Mouse (Mus musculus) hindbrain, embryonic 10.5 days (tissue): ENCODE results near the gene Hsd3b1. TPM values are rescaled to one million over a fixed set of nuclear protein-coding genes. Genes with fewer than 3 reads are reported as not detected.
A peak's percentile ranks its signal among the peaks of the same experiment; 100 is the strongest.

Experiments used
- DNase-seq: peaks from one replicate; pipeline ENCODE4 v3.0.0-alpha.2; 2017; ENCODE audit warnings: low spot score
- H3K27ac ChIP-seq: fragments of 300-500 bp; sonication (generic); 2 replicates; pipeline ENCODE4 v1.5.1; 2016; ENCODE audit warnings: mild to moderate bottlenecking, moderate library complexity
- H3K27me3 ChIP-seq: fragments of 300-500 bp; sonication (generic); 2 replicates; pipeline ENCODE4 v1.6.1; 2016; ENCODE audit warnings: mild to moderate bottlenecking; ENCODE audit not compliant: poor library complexity, insufficient read depth, severe bottlenecking
- H3K36me3 ChIP-seq: fragments of 300-500 bp; sonication (generic); 2 replicates; pipeline ENCODE4 v1.6.1; 2016; ENCODE audit warnings: mild to moderate bottlenecking, moderate library complexity
- H3K4me1 ChIP-seq: fragments of 300-500 bp; sonication (generic); replicated peaks from 2 replicates; pipeline ENCODE4 v1.6.1; 2016; ENCODE audit warnings: mild to moderate bottlenecking
- H3K4me3 ChIP-seq: fragments of 300-500 bp; sonication (generic); 2 replicates; pipeline ENCODE4 v1.5.1; 2016; ENCODE audit warnings: mild to moderate bottlenecking, moderate library complexity
- H3K9me3 ChIP-seq: fragments of 300-500 bp; sonication (generic); 2 replicates; pipeline ENCODE4 v1.6.1; 2016; ENCODE audit warnings: mild to moderate bottlenecking, moderate library complexity
- WGBS: fragments of 180-500 bp; shearing (Covaris S2); methylation state at CpG from one replicate; pipeline ENCODE4 v1.1.7; 2016; 5-methylcytosine and 5-hydroxymethylcytosine counted together
- polyA plus RNA-seq: library from polyadenylated mRNA; unstranded; fragments of >200 nt; fragmentation: Nextera tagmentation; extraction: Ambion mirVana; gene quantifications from 2 replicates; pipeline ENCODE4 v1.2.1, GENCODE M21; 2016

The Hsd3b1 gene
- 0.19 and 0.33 TPM in 2 replicates for polyA plus RNA-seq

DNA sequence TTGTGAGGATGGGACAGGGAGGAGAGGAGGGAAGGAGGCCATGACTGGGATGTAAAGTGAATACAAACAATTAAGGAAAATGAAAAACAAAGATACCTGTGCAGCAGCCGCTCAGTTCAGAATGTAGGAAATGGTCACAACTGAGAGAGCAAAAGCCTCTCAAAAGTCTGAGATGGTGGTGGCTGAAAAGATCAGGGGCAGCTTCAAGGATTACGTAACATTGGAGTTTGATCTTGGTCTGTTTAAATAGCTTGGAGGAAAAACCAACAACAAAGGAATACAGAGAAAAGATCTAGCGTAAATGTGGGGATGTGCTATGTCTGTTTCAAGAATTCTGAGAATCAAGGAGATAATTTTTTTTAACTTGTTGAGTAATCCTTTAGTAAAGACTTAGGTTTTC, at the start of gene Hsd3b1:
Gene Hsd3b1, minus strand, starts transcription at position 219 of the 400 bp plus-strand sequence.
- no peak for DNase-seq
- 91% methylated on average over 3 of the region's 3 CpGs for WGBS
- H3K36me3 ChIP-seq = no peaks in the 10 kb centered on the region
- no peaks in the 10 kb centered on the region for H3K4me1 ChIP-seq
- no peak within 1 kb of the TSS for H3K4me3 ChIP-seq
- no peaks in the 10 kb centered on the region for H3K27me3 ChIP-seq
- no peaks in the 10 kb centered on the region for H3K9me3 ChIP-seq
- no peak within 1 kb of the TSS for H3K27ac ChIP-seq

DNA sequence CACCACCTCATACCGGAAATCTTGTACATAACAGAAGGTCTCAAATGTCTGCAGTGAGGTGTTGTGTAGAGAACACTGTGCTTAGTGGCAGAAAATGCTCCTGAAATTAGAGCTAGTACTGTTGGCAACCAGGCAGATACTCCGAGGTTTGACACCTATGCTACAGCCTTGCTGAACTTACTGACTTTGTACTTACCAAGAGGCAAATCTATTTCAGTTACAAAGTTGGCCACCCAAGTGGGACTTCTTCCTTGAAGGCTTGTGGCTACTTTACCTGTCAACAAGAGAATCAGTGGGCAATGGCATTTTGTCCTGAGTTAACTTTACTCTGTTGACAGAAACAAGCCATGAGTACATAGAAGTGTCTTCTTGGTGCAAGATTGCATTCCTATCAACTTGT, 38.0 kb upstream of the Hsd3b1 start:
- H3K36me3 ChIP-seq = no peaks in the 10 kb centered on the region
- H3K4me3 ChIP-seq = no peak overlapping the region
- H3K27ac ChIP-seq = no peak overlapping the region
- DNase-seq = no peak
- H3K4me1 ChIP-seq = no peaks in the 10 kb centered on the region
- H3K9me3 ChIP-seq = no peaks in the 10 kb centered on the region
- 86% methylated on average over 2 of the region's 2 CpGs for WGBS
- H3K27me3 ChIP-seq = no peaks in the 10 kb centered on the region

DNA sequence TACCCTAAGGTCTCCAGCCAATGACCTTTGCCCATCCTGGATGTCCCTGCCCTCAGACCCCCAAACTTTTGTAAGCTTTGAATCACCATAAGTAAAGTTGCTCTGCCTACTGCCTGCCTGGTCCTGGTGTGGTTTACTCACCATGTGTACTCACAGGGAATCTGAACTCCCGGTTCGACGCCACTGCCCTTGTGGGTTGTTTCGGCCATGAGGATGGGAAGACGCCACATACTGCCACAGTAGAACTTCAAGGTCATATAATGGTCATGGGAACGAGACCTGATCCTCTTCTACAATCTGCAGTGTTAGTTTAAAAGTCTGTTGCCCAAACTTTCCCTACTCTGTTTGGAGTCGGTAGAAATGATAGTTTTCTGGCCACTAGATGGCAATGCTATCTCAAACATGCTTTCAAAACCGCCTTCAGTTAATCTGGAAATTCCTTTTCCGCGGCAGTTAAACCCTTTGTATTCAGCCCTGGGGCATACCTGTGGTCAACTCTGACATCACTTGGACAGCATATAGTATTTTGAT, 35.5 kb upstream of the Hsd3b1 start:
- H3K9me3 ChIP-seq = no peaks in the 10 kb centered on the region
- 42% methylated on average over 10 of the region's 10 CpGs for WGBS
- no peak overlapping the region for H3K27ac ChIP-seq
- peak; percentile 9 for DNase-seq
- no peaks in the 10 kb centered on the region for H3K36me3 ChIP-seq
- H3K4me3 ChIP-seq = no peak overlapping the region
- no peaks in the 10 kb centered on the region for H3K27me3 ChIP-seq
- no peaks in the 10 kb centered on the region for H3K4me1 ChIP-seq

DNA sequence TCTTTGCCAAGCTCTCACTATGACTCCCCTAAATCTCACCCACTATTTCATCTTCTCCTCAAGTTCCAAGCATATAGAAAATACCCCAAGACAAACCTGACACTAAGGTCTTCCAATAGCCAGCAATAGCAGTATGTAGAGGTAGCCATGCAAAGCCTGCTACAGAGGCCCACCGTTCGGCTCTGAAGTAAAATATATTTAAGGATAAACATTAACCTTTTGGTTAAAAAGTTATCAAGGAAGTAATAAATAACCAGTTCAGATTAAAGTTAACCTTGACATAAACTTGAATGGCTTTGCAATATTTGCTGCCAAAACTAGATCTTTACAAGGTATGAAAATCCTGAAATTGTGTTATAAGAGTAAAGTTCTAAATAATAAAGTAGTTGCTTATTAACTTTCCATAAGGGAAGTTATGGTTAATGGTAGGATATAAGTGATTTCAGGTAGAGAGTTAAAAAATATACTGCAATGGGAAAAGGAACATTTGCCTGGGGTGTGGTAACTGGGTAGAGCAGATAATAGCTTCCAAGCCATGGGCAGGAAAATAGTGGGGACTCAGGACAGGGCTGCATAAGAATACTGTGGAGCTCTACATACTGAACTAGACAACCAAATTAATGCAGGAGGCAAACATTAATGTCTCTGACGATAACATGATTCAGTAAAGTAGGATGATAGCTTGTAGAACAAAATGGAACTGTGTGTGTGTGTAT, 33.6 kb upstream of the Hsd3b1 start, which contains the start of gene Hao2:
Gene Hao2, minus strand, starts transcription at position 183 of the 716 bp plus-strand sequence.
- Histone ChIP-seq H3K4me3 (no peak within 1 kb of the TSS), H3K9me3 (no peaks in the 10 kb centered on the region), H3K27ac (no peak within 1 kb of the TSS), H3K4me1 (no peaks in the 10 kb centered on the region), H3K36me3 (no peaks in the 10 kb centered on the region), H3K27me3 (no peaks in the 10 kb centered on the region)
- no peak for DNase-seq
- 90% methylated on average over 3 of the region's 3 CpGs for WGBS

DNA sequence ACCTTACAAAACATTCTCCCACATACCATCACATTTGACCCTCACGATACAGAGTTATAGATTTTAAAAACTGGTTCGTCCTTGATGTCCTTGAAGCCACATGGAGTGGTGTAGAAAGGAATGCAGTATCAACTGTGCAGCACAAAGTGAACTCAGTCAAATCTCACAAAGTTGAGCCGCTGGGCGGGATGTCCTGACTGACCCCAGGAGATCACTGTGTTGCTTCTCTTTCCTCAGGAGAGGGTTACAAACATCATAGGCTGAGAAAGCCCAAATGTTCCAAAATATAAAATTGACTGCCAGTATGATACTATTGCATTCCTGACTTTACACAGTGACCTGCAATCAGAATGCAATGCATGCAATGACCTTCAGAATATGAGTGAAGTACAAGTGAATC, 30.8 kb upstream of the Hsd3b1 start:
- no peak for DNase-seq
- H3K27ac ChIP-seq = no peak overlapping the region
- no peaks in the 10 kb centered on the region for H3K4me1 ChIP-seq
- H3K9me3 ChIP-seq = no peaks in the 10 kb centered on the region
- no peaks in the 10 kb centered on the region for H3K27me3 ChIP-seq
- 89% methylated on average over 4 of the region's 4 CpGs for WGBS
- H3K4me3 ChIP-seq = no peak overlapping the region
- H3K36me3 ChIP-seq = no peaks in the 10 kb centered on the region

DNA sequence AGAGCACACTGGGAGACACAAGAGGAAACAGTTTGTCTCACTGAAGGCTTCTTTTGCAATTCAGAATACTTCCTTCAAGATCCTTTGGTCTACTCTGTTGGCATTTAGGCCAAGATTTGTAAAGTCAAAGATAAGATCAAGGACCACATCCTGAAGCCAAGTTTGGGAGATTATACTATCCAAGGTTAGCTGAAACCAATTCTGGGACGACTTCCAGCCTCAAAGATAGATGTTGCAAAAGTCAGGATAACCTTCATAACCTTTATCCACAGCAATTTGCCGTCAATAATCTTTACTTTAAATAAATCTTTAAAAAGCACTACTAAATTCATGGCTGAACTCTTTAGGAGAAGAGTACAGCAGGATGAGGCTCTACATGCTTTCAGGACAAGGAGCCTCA, 28.6 kb upstream of the Hsd3b1 start:
- H3K27me3 ChIP-seq = no peaks in the 10 kb centered on the region
- no peak overlapping the region for H3K27ac ChIP-seq
- H3K4me3 ChIP-seq = no peak overlapping the region
- no peaks in the 10 kb centered on the region for H3K9me3 ChIP-seq
- WGBS = 75% methylated on average over 2 of the region's 2 CpGs
- no peaks in the 10 kb centered on the region for H3K36me3 ChIP-seq
- no peaks in the 10 kb centered on the region for H3K4me1 ChIP-seq
- DNase-seq = no peak

DNA sequence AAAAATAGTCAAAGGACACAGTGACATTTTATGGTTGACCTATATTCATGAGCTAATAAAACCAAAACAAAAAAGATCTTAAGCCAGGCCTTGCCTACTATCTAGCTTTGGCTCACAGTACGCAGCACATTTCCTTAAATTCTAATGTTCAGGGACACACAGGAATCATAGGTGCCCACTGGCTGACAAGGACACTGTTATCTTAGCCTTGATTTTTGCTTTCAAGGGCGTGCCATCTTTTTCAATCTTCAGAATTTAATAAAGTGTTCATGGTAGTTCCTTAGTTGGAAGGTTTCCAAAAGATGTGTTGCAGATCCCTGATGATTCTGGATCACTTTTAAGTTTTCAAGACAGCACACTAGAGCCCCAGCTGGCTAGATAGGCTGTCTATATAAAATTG, 21.2 kb upstream of the Hsd3b1 start:
- Histone ChIP-seq H3K4me3 (no peak overlapping the region), H3K36me3 (no peaks in the 10 kb centered on the region), H3K9me3 (no peaks in the 10 kb centered on the region), H3K27me3 (no peaks in the 10 kb centered on the region), H3K27ac (no peak overlapping the region), H3K4me1 (no peaks in the 10 kb centered on the region)
- DNase-seq = no peak
- WGBS = 92% methylated on average over 2 of the region's 2 CpGs

DNA sequence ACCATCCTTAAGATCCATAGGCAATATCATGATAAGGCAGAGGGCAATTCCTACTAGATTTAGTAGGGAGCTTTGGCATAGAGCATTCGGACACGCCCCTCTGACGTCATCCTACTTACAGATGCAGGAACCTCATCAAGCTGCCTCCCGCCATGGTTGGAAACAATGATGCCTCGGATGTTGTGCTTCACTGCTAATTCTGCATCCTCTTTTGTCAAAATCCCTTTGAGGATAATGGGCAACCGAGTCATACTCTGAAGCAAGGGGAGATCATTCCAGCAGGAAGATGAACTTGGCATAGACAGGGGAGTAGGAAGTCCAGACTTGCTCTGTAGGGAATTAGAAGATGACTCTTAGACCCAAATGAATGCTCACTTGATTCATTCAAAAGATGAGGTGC, 20.6 kb upstream of the Hsd3b1 start:
- 66% methylated on average over 6 of the region's 6 CpGs for WGBS
- no peaks in the 10 kb centered on the region for H3K36me3 ChIP-seq
- H3K9me3 ChIP-seq = no peaks in the 10 kb centered on the region
- no peaks in the 10 kb centered on the region for H3K27me3 ChIP-seq
- no peaks in the 10 kb centered on the region for H3K4me1 ChIP-seq
- H3K27ac ChIP-seq = no peak overlapping the region
- no peak for DNase-seq
- no peak overlapping the region for H3K4me3 ChIP-seq

DNA sequence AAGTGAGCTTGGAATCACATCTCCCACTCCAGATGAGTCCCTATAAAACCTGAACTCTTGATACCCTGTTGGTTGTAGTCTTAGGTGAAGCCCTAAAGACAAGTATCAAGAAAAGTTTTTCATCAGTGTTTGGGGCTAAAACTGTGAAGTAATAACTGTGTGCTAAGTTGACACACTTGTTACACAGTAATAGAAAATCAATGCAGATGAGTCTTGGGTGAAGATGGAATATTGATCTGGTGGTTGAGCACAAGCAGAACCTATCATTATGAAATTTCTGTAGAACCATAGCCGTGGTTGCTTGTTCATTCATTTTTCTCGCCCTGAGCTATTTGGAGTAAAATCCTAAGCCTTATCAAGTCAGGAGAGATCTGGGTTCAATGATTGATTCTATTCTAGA, 8.6 kb upstream of the Hsd3b1 start:
- no peaks in the 10 kb centered on the region for H3K4me1 ChIP-seq
- 91% methylated on average over 2 of the region's 2 CpGs for WGBS
- H3K36me3 ChIP-seq = no peaks in the 10 kb centered on the region
- no peaks in the 10 kb centered on the region for H3K9me3 ChIP-seq
- no peak for DNase-seq
- H3K27me3 ChIP-seq = no peaks in the 10 kb centered on the region
- no peak overlapping the region for H3K4me3 ChIP-seq
- H3K27ac ChIP-seq = no peak overlapping the region

DNA sequence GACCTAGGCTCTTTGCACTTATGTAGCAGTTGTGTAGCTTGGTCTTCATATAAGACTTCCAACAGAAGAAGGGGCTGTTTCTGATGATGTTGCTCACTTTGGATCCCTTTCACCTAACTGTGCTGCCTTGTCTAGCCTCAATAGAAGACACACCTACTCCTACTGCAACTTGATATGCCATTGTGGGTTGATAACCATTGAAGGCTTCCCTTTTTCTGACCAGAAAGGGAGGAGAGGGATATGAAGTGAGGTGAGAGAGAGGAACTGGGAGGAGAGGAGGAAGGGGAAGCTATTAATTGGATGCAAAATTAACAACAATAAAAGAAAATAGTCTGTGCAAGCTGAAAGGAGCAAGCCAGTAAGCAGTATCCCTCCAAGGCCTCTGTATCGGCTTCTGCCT, 3.2 kb upstream of the Hsd3b1 start:
- H3K9me3 ChIP-seq = no peaks in the 10 kb centered on the region
- DNase-seq = no peak
- no peaks in the 10 kb centered on the region for H3K4me1 ChIP-seq
- no peak overlapping the region for H3K27ac ChIP-seq
- H3K36me3 ChIP-seq = no peaks in the 10 kb centered on the region
- H3K4me3 ChIP-seq = no peak overlapping the region
- WGBS = 89% methylated on average over 1 of the region's 1 CpGs
- no peaks in the 10 kb centered on the region for H3K27me3 ChIP-seq

DNA sequence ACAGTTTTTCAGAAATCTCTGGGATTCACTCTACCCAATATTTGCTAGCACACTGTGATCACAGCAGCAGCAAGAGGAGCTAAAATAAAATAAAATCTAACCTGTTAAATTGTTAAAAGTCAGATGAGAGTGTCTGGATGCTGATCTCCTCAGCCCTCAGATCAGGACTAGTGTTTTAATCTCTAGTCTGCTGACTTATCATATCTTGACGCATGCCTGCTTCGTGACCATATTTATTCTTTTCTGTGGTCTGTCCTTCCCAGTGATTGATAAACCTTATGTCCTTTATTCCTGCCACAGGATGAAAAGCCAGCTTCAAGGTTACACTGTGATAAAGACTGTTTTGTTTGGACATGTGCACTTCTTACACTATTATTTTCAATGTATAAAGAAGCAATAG, 1.5 kb downstream of the Hsd3b1 start:
- DNase-seq = no peak
- no peaks in the 10 kb centered on the region for H3K9me3 ChIP-seq
- 89% methylated on average over 2 of the region's 2 CpGs for WGBS
- no peak overlapping the region for H3K27ac ChIP-seq
- no peaks in the 10 kb centered on the region for H3K27me3 ChIP-seq
- H3K4me1 ChIP-seq = no peaks in the 10 kb centered on the region
- no peak overlapping the region for H3K4me3 ChIP-seq
- H3K36me3 ChIP-seq = no peaks in the 10 kb centered on the region

DNA sequence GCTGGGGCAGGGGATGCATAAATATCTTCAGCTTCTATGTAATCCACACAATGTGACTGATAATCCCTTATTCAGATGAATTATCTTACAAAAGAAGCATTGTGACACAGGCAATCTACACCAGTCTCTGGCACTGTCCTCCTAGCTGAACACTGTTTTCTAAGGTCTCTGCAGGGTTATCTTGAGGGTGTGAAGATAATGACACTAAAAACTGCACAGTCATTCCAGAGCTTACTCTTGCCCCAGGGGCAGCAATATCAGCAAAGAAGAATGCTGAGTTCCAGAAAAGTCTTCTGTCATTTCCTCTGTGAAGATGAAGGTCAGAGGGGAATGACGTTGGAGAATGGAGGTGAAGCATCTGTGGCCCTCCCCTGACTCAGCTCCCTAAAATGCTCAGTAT, 2.7 kb downstream of the Hsd3b1 start:
- H3K36me3 ChIP-seq = no peaks in the 10 kb centered on the region
- no peak overlapping the region for H3K4me3 ChIP-seq
- H3K4me1 ChIP-seq = no peaks in the 10 kb centered on the region
- 68% methylated on average over 1 of the region's 1 CpGs for WGBS
- no peak for DNase-seq
- no peak overlapping the region for H3K27ac ChIP-seq
- no peaks in the 10 kb centered on the region for H3K9me3 ChIP-seq
- H3K27me3 ChIP-seq = no peaks in the 10 kb centered on the region

DNA sequence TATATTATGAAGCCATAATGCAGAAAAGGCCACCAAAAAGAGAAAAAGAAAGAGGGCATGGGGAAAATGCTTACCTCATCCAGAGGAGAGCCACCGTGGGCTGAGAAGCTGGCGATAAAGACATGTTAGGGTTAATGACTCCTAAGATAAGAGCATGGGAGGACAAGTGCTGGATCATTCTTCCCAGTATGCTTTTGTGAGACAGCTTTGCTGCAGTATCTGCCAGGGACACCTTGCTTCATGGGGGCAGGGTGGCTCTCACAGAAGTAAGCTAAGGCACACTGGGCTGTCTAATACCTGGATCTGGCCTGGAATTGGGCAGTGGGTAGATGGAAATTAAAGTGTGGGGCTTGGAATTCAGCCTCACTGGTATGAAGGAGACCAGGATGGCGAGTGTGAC, 4.4 kb downstream of the Hsd3b1 start:
- Histone ChIP-seq H3K36me3 (no peaks in the 10 kb centered on the region), H3K9me3 (no peaks in the 10 kb centered on the region), H3K27me3 (no peaks in the 10 kb centered on the region), H3K4me1 (no peaks in the 10 kb centered on the region), H3K27ac (no peak overlapping the region), H3K4me3 (no peak overlapping the region)
- no peak for DNase-seq
- 89% methylated on average over 3 of the region's 3 CpGs for whole genome bisulfite sequencing

DNA sequence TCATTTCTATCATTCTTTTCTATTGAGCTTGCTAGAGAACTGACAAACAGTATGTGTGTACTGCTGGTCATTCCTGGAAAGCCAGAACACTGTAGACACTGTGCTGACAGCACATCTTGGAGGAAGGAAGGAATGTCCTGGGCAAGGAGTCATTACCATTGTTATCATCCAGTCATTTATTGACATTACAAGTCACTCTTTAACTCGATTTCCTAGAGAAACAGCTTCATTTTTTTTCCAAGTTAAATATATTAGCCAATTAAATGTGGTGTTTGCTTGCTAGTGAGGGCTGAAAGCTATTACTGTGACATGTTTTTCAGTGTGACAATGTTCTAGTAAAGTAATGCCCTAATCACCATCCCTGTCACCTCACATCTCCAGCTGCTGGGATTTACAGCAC, 5.9 kb downstream of the Hsd3b1 start:
- no peak for DNase-seq
- Histone ChIP-seq H3K27me3 (no peaks in the 10 kb centered on the region), H3K27ac (no peak overlapping the region), H3K4me3 (no peak overlapping the region), H3K9me3 (no peaks in the 10 kb centered on the region), H3K36me3 (no peaks in the 10 kb centered on the region), H3K4me1 (no peaks in the 10 kb centered on the region)
- WGBS = 60% methylated on average over 1 of the region's 1 CpGs
